Mouse (Mus musculus) adrenal gland, postnatal 0 days (tissue): ENCODE data around the gene Ptx3. TPM values are rescaled to one million over a fixed set of nuclear protein-coding genes. Genes with fewer than 3 reads are reported as not detected.

Experiments
- polyA plus RNA-seq: library from polyadenylated mRNA; unstranded; fragments of >200 nt; fragmentation: Nextera tagmentation; extraction: Ambion mirVana; gene quantifications from 2 replicates; pipeline ENCODE4 v1.2.1, GENCODE M21; 2015

Ptx3 gene
- 1.0 and 1.7 TPM in 2 replicates for polyA plus RNA-seq

DNA sequence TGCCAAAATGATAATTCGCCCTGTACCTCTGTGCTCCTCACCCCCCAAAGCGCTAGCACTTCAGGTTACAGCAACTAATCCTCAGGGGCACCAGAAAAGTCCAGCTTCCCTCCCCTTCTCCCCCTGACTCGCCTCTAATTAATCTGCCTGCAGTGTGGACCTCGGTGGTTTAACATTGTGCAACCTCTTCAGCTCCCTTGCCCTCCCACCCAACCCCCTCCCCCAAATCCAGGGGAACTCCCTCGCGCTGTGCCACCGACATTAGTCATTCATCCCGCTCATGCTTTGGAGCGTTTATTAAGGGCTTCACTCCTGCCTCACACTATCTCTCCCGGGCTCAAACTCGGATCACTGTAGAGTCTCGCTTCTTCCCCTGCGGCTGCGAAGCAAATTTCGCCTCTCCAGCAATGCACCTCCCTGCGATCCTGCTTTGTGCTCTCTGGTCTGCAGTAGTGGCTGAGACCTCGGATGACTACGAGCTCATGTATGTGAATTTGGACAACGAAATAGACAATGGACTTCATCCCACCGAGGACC is at the start of gene Ptx3:
Ptx3 (plus strand) TSS at position 256 of the 537 bp plus-strand sequence.

Other genes with a start within 250 kb of the Ptx3 start
- gene Veph1, start 76.9 kb downstream of the Ptx3 start, polyA plus RNA-seq: 0.17 and 0.36 TPM in 2 replicates